Mouse (Mus musculus) left cerebral cortex, adult 18-20 months (tissue): ENCODE measurements around the gene Mapkbp1. TPM values are rescaled to one million over a fixed set of nuclear protein-coding genes. Genes with fewer than 3 reads are reported as not detected.

ENCODE experiments used
- DNase-seq, 2 experiments: peaks; one replicate each; pipeline ENCODE4 v3.0.0; 2021 to 2022; ENCODE audit warnings: low spot score in 2 of 2, mixed read lengths in 1 of 2
- total RNA-seq, 2 experiments: library from RNA; stranded (reverse); gene quantifications; 2 replicates each; pipeline ENCODE4 v1.2.3; 2021

The Mapkbp1 gene
- total RNA-seq, 2 experiments from 2014 or later: 44.9 to 45.1 TPM

DNA sequence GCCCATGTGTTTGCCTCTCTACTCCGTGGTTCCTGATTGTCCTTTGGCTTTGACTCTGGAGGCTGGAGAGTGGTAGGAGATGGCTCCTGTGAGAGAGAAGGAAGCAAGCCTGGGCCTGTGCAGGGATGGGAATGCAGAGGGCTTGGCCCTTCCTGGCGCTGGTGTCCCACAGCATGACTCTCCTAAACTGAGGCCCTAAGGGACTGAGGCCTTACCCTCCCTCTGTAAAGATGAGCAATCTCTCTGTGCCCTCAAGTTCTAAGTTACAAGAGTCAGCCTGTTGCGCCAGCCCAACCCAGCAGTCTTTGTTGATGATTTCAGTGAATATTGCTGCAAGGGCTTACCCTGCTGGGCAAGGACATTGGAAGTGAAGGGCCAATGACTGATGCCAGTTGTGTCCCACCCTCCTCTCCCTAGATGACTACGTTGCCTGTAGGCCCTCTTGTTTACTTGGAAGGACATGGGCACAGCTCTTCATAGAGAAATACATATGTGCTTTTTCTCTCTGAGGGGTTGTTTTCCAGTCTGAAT lies 35.2 kb downstream of the Mapkbp1 start:
- DNase-seq: no peak

- DNase-seq: no peak
Observed at GRCm38 (mm10) chr2:120008672-120009071, 36.2 kb downstream of the Mapkbp1 start.

DNA sequence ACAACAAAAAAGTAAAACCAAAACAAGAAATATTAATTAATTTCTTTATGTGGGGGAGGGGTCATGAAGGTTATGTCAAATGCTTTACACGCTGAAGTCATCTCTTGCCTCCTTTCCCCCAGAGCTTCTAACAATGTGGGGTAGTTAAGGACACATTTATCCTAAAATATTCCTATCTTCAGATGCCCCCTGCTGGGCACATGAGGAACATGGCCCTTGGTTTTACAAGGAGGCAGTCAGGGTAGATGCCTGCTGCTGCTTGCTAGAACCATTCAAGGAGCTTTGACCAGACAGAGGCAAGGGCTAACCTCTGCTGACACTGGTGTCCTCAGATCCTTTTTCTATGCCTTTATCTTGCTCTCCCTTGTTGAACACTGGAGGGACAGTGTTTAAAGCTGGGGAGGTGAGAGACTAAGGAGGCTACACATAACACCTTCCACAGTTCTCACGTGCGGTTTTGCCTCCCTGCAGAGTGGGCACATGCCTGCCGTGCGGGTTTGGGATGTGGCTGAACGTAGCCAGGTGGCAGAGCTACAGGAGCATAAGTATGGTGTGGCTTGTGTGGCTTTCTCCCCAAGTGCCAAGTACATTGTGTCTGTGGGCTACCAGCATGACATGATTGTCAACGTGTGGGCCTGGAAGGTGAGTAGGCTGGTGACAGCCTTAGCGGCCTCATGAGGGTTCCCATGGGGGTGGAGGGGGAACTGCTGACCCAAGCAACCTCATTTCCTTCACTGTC lies 39.1 kb downstream of the Mapkbp1 start:
- peak; percentile 67 to 72 for DNase-seq

DNA sequence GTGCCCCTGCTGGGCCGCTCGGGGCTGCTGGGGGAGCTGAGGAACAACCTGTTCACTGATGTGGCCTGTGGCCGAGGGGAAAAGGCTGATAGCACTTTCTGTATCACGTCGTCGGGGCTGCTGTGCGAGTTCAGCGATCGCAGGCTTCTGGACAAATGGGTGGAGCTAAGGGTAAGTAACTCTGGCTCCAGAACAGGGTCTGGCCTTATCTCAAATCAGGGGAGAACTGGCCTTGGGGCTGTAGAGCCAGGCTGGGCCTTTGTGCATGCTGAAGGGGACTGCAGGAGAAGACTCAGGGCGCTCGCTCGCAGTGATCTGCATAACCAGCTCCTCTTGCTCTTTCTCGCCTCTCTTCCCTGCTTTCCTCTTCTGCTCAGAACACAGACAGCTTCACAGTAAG lies 40.4 kb downstream of the Mapkbp1 start:
- DNase-seq: no peak

- no peak for DNase-seq
Observed at GRCm38 (mm10) chr2:120013831-120014486, 41.5 kb downstream of the Mapkbp1 start.

- DNase-seq: no peak
Observed at GRCm38 (mm10) chr2:120015882-120016281, 43.4 kb downstream of the Mapkbp1 start.

- no peak for DNase-seq
Observed at GRCm38 (mm10) chr2:120017599-120017998, 45.1 kb downstream of the Mapkbp1 start.

GRCm38 (mm10) chr2:120024337-120024736 lies 51.8 kb downstream of the Mapkbp1 start:
- DNase-seq: no peak

- DNase-seq: peak; percentile 90 to 91
Observed at GRCm38 (mm10) chr2:120026984-120027949, 54.8 kb downstream of the Mapkbp1 start, which contains the start of the genes Jmjd7 and Gm28042. Jmjd7 (plus strand) TSS chr2:120027483. Gm28042 (plus strand) TSS chr2:120027493.

DNA sequence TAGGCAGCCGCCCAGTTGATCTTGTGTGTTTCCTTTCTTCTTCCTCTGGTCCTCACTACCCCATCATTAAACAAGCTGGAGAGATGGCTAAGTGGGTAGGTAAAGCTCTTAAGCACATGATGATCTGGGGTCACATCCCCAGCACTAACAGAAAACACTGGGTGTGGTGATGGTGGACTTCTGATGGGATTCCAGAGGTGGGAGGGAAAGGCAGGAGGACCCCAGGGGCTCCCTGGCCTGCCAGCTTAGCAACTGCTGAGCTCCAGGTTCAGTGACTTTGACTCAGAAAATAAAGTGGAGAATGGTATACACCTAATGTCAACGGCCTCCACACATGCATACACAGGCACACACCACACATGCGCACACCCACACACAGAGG lies 55.4 kb downstream of the Mapkbp1 start:
- no peak for DNase-seq

- DNase-seq: no peak
Observed at GRCm38 (mm10) chr2:120030380-120030779, 57.9 kb downstream of the Mapkbp1 start.

DNA sequence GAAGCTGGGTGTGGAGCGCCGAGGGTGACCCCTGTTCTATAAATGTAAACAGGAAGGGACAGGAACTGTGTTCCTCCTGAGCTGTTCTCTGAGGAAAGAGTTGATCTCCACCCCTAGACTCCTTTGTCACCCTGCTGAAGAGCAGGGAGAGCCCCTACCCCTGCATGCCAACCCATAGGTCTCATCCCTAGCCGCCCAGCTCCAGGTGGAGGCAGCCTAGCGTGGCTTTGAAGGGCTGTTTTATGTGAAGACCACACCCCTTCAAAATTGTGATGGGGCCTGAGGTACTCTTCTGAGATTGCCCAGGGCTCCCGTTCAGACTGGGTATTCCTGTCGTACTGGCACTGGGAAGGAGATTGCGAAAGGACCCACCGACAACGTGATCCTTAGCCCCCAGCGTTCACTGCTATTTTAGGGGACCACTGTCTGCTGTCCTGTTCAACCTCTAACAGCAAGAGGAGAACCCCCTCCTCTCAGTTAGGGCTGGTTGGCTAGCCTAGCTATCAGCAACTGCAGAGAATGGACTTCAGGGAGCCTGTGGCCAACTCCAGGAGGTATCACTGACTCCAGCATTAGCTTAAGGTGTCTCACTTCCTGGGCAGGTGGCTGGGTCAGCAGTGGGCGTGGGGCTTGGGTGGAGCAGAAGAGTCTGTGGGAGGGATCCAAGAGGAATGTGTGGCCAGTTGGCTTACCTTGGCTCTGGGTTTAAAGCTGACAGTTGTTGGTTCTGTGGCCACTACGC lies 60.4 kb downstream of the Mapkbp1 start, which contains the start of gene Pla2g4b:
Gene Pla2g4b (plus strand): TSS at position 692 of the 742 bp plus-strand sequence.
- no peak for DNase-seq

DNA sequence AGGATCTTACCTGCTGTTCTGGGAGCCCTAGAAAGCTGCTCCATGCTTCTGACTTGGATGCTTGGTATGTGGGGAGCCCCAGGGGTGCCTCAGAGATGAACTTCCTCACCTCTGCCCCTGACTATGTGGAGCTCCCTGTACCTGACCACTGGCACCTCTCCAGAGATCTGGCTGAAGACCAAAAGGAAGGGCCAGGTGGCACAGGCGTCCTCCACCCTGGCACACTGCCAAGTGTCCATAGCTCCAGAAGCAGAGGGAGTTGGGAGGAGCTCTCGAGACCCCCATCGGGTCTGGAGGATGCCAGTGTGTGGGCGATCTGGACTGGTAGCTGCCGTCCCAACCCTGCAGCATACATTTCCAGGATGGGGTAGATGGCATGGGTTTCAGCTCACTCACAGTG lies 61.2 kb downstream of the Mapkbp1 start:
- DNase-seq: no peak

DNA sequence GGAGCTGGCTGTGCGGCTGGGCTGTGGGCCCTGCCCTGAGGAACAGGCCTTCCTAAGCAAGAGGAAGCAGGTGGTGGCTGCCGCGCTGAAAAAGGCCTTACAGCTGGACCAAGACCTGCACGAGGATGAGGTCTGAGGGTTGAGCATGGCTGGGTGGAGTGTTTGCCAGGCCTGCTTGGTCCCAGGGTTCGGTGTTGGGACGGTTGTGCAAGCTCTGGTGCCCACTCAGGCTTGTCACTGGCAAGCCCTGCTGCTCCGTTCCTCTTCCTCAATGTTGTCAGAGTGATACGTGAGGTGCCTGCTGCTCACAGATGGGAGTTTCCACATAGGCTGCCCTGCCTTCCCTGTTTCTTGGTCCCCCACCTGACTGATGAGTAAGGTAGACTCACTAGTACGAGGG lies 65.2 kb downstream of the Mapkbp1 start:
- no peak for DNase-seq

DNA sequence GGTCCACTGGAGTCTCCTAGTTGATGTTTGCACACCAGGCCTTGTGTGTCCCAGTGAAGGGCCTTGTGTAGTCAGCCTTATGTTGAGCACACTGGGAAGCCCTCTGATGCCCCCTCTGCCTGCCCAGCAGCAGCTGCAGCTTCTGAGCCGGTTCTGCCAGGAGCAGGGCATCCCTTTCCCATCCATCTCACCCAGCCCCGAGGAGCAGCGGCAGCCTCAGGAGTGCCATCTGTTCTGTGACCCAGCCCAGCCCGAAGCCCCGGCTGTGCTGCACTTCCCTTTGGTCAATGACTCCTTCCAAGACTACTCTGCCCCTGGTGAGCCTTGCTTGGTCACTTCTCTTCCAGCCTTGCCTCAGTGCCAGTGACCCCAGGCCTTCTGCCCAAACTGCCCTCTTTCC lies 68.5 kb downstream of the Mapkbp1 start:
- DNase-seq: no peak

- DNase-seq: peak; percentile 62 to 68
Observed at GRCm38 (mm10) chr2:120044101-120044603, 71.7 kb downstream of the Mapkbp1 start.

DNA sequence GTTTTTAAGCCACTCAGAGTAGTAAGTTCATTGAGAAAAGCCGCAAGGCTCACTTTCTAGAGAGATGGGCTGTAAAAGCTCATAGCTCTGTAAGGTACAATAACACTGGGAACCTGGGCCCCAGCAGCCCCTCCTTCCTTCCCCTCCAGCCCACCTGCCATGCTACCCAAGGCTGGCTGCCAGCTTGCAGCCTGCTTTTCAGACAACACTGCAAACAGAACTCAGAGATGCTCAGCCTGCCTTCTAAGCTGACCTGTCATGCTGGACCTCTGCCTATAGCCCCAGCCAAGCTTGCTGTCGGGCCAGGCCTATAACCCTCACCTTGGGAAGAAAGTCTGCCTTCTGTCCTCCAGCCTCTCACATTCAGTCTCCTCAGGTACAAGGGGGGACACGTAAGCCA lies 72.2 kb downstream of the Mapkbp1 start:
- no peak for DNase-seq

DNA sequence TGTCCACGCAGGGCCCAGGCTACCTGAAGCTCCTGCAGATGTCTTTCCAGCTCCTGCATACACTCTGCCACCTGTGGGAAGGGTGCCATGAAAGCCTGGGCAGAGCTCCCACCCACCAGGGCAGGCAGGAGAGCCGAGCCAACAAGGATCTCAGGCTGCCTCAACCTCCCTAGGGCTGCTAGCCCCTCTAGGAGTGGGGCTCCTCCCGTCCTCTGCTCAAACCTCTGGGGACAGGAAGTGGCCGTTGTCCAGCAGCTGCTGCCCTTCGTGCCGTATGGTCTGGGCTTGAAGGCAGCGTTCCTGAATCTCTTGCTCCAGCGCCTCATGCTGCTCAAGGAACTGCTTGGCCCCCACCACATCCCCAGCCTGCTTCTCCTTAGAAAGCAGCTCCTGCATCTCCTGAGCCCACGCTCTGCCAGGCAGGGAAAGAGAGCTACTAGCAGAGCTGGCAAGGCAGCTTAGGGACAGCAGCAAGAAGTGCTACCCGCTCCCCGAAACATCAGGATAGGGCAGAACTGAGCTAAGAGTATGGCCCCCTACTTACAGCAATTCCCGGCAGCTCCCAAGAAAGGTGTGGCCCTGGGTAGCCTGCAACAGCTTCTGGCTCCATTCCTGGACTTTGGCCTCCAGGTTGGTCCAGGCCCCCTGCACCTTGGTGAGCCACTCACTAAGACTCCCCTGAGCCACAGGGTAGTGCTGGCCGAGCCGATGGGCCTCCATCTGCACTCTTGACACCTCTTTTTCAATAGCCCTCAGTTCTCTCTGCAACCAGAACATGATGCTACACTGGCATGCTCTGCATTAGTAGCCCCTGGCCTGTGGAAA lies 74.2 kb downstream of the Mapkbp1 start:
- DNase-seq: peak; percentile 57 to 70

GRCm38 (mm10) chr2:120048173-120048572 lies 75.7 kb downstream of the Mapkbp1 start:
- DNase-seq: no peak
